ENCODE assay signal across 29 mouse cellular contexts in the genomic region with DNA sequence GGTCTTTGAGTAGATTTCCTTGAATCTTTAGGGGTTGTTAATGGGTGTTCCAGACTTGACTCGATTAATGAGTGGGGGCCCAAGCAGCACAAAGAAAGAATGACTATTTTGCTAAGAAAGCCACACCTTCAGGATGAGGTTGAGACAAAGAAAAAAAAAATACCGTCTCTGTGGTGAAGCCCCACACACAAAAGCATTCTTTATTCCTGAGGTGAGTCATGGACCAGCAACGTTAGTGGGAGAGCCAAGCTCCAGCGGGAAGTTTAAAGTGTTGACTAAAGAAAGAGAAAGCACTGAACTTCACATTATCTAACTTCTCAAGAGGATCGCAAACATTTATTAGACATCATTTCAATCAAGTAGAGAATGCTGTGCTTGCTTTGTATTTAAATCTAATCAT. TPM values are rescaled to one million over a fixed set of nuclear protein-coding genes. Genes with fewer than 3 reads are reported as not detected.
DNase-seq lines count a peak whose midpoint lies in the region; ATAC-seq and TF ChIP-seq lines count a peak whose summit lies in the region.
"Had no signal": no experiment of that assay in that cellular context is flagged by ENCODE, and none has a peak within 500 bp of the region (broad histone marks: within the 10 kb centered on the region; RNA-seq: fewer than 3 reads in every experiment).

No protein-coding gene starts in this region.

- in situ Hi-C loops in ES-E14 (cut with MboI; ENCODE audit: low sequenced_read_pairs in 2 of 2, unreplicated experiment in 2 of 2), result no loop called here

- H3K79me2 ChIP-seq in myocyte (ENCODE audit: control insufficient read depth, insufficient read depth), result no peaks in the 10 kb centered on the region

- no peak for DNase-seq in lung, adult 2 months
- DNase-seq in ES-E14 (ENCODE audit: low read depth, low spot score), result no peak
- DNase-seq in spleen, postnatal 36 days (ENCODE audit: low spot score in 2 of 2), result no peak
- DNase-seq: adrenal gland, postnatal 10 days; cerebellum, adult 2 months; cerebellum, postnatal 36 days; forebrain, postnatal 0 days; gastrocnemius, postnatal 25 days; heart, adult 2 months; heart, postnatal 4 days; kidney, adult 2 months; kidney, postnatal 10 days; left cerebral cortex, postnatal 4 days; thymus, postnatal 14 days had no signal

- no peaks in the 10 kb centered on the region for H3K36me3 ChIP-seq in lung, embryonic 15.5 days
- H3K36me3 ChIP-seq in ES-E14 (ENCODE audit: control insufficient read depth, insufficient read depth, low read length, poor library complexity, severe bottlenecking) (no peaks in the 10 kb centered on the region), myocyte (ENCODE audit: control insufficient read depth, insufficient read depth) (no peaks in the 10 kb centered on the region)
- no peaks in the 10 kb centered on the region for H3K36me3 ChIP-seq in hindbrain, embryonic 13.5 days
- H3K36me3 ChIP-seq: hindbrain, embryonic 15.5 days; limb, embryonic 15.5 days had no signal

- ATAC-seq in lung, embryonic 15.5 days (ENCODE audit: borderline replicate concordance, extremely low read depth, low FRiP score, low TSS enrichment), result no peak
- ATAC-seq in hindbrain, embryonic 13.5 days (ENCODE audit: low FRiP score), result no peak
- ATAC-seq: forebrain, postnatal 0 days had no signal

- no peak for TF ChIP-seq POLR2A in lung, adult 2 months (IDR thresholded peaks at IDR 0.05; ENCODE audit: borderline replicate concordance, extremely low read depth, low read depth, low read length)
- no peak for TF ChIP-seq POLR2A in embryonic fibroblast, embryonic 13.5 days (IDR thresholded peaks at IDR 0.05; ENCODE audit: low read depth, low read length)
- TF ChIP-seq POLR2A in myocyte (IDR thresholded peaks at IDR 0.05; ENCODE audit: insufficient read length, low read depth), result no peak

- H3ac ChIP-seq in myocyte (ENCODE audit: control insufficient read depth, insufficient read length), result no peak overlapping the region

- H3K27ac ChIP-seq in lung, embryonic 15.5 days, result peak overlapping the region; percentile 80
- H3K27ac ChIP-seq in ES-E14 (ENCODE audit: insufficient read depth, low read depth, low read length, poor library complexity, severe bottlenecking), result no peak overlapping the region
- H3K27ac ChIP-seq in embryonic fibroblast, embryonic 13.5 days (ENCODE audit: insufficient read depth, low read length), result peak overlapping the region; percentile 98
- no peak overlapping the region for H3K27ac ChIP-seq in hindbrain, embryonic 13.5 days
- H3K27ac ChIP-seq: heart, adult 2 months; hindbrain, embryonic 15.5 days; limb, embryonic 15.5 days; liver, embryonic 14.5 days had no signal

- H3K4me1 ChIP-seq in lung, embryonic 15.5 days, result no peaks in the 10 kb centered on the region
- H3K4me1 ChIP-seq in lung, adult 2 months (ENCODE audit: control insufficient read depth, insufficient read depth, low read length), result no peaks in the 10 kb centered on the region
- no peaks in the 10 kb centered on the region for H3K4me1 ChIP-seq in ES-E14 (ENCODE audit: control insufficient read depth in 2 of 2, insufficient read depth in 2 of 2, low read length in 2 of 2, poor library complexity in 1 of 2)
- peaks cover 7% of the 10 kb centered on the region for H3K4me1 ChIP-seq in embryonic fibroblast, embryonic 13.5 days (ENCODE audit: control insufficient read depth, insufficient read depth, low read length)
- H3K4me1 ChIP-seq in hindbrain, embryonic 13.5 days (replicated peaks), result no peaks in the 10 kb centered on the region
- H3K4me1 ChIP-seq: hindbrain, embryonic 15.5 days had no signal

- 44% methylated on average over 5 of the region's 5 CpGs for WGBS in lung, embryonic 15.5 days
- WGBS in lung, adult 2 months, result 52% methylated on average over 5 of the region's 5 CpGs
- 69% methylated on average over 5 of the region's 5 CpGs for WGBS in hindbrain, embryonic 13.5 days

- TF ChIP-seq CTCF in lung, adult 2 months (IDR thresholded peaks at IDR 0.05; ENCODE audit: insufficient read depth, low read length), result no peak
- TF ChIP-seq CTCF in embryonic fibroblast, embryonic 13.5 days (IDR thresholded peaks at IDR 0.05; ENCODE audit: borderline replicate concordance, insufficient read depth, low read length), result no peak

- no peak overlapping the region for H3K9ac ChIP-seq in lung, embryonic 15.5 days
- H3K9ac ChIP-seq in ES-E14 (ENCODE audit: insufficient read depth, low read depth, low read length, poor library complexity, severe bottlenecking), result no peak overlapping the region
- no peak overlapping the region for H3K9ac ChIP-seq in hindbrain, embryonic 13.5 days
- H3K9ac ChIP-seq: forebrain, postnatal 0 days; hindbrain, embryonic 15.5 days; limb, embryonic 15.5 days; liver, embryonic 14.5 days had no signal

- no peaks in the 10 kb centered on the region for H3K27me3 ChIP-seq in lung, embryonic 15.5 days
- H3K27me3 ChIP-seq in myocyte (ENCODE audit: control insufficient read depth, insufficient read depth, insufficient read length), result no peaks in the 10 kb centered on the region
- no peaks in the 10 kb centered on the region for H3K27me3 ChIP-seq in hindbrain, embryonic 13.5 days
- H3K27me3 ChIP-seq: hindbrain, embryonic 15.5 days; limb, embryonic 15.5 days had no signal

- H3K4me2 ChIP-seq in lung, embryonic 15.5 days, result no peak overlapping the region
- H3K4me2 ChIP-seq in myocyte (ENCODE audit: low read depth), result peak overlapping the region; percentile 70
- H3K4me2 ChIP-seq in hindbrain, embryonic 13.5 days, result no peak overlapping the region
- H3K4me2 ChIP-seq: hindbrain, embryonic 15.5 days; limb, embryonic 15.5 days; midbrain, embryonic 11.5 days had no signal

- no peak overlapping the region for H3K4me3 ChIP-seq in lung, embryonic 15.5 days
- H3K4me3 ChIP-seq in lung, adult 2 months (replicated peaks; ENCODE audit: extremely low read depth, low read depth, low read length), result no peak overlapping the region
- H3K4me3 ChIP-seq in ES-E14 (ENCODE audit: insufficient read depth in 1 of 2, low read depth in 1 of 2, low read length in 2 of 2, poor library complexity in 1 of 2, severe bottlenecking in 1 of 2) (no peak overlapping the region), myocyte (no peak overlapping the region)
- no peak overlapping the region for H3K4me3 ChIP-seq in embryonic fibroblast, embryonic 13.5 days (ENCODE audit: insufficient read depth, low read length)
- no peak overlapping the region for H3K4me3 ChIP-seq in hindbrain, embryonic 13.5 days
- H3K4me3 ChIP-seq: heart, adult 2 months; hindbrain, embryonic 15.5 days; limb, embryonic 15.5 days had no signal

- no peaks in the 10 kb centered on the region for H3K9me3 ChIP-seq in lung, embryonic 15.5 days
- no peaks in the 10 kb centered on the region for H3K9me3 ChIP-seq in ES-E14 (ENCODE audit: control insufficient read depth, insufficient read depth, low read depth, low read length)
- no peaks in the 10 kb centered on the region for H3K9me3 ChIP-seq in hindbrain, embryonic 13.5 days
- H3K9me3 ChIP-seq: hindbrain, embryonic 15.5 days; limb, embryonic 15.5 days had no signal

TF ChIP-seq in ES-E14, 5 proteins besides CTCF, POLR2A, EP300 and RAD21:
- TF ChIP-seq ZNF384 (IDR thresholded peaks at IDR 0.05; ENCODE audit: low read depth, low read length) (0 out of 2 replicates have a peak, but pooled peaks have one; percentile 54), ZC3H11A (IDR thresholded peaks at IDR 0.05; ENCODE audit: borderline replicate concordance, low read depth, low read length) (no peak)

TF ChIP-seq in myocyte, 11 proteins besides CTCF, POLR2A, EP300 and RAD21:
- TF ChIP-seq POLR2AphosphoS2 (IDR thresholded peaks at IDR 0.05; ENCODE audit: insufficient read length, low read depth) (no peak), REST (IDR thresholded peaks at IDR 0.05; ENCODE audit: insufficient read depth, insufficient read length) (no peak), MYOG (IDR thresholded peaks at IDR 0.05; ENCODE audit: control insufficient read depth in 1 of 3, insufficient read depth in 1 of 3, insufficient read length in 2 of 3, low read depth in 2 of 3) (no peak), MYOD1 (IDR thresholded peaks at IDR 0.05; ENCODE audit: control insufficient read depth in 1 of 3, insufficient read length in 2 of 3, low read depth in 2 of 3) (no peak), CEBPB (IDR thresholded peaks at IDR 0.05; ENCODE audit: insufficient read depth, poor library complexity, severe bottlenecking) (0 out of 2 replicates have a peak, but pooled peaks have one; percentile 33), E2F4 (IDR thresholded peaks at IDR 0.05; ENCODE audit: insufficient read depth) (peak; percentile 90), USF1 (IDR thresholded peaks at IDR 0.05; ENCODE audit: low read depth) (no peak)

RNA-seq across cellular contexts. Expression of a gene that starts 24.2 kb away (rescaled TPM):
- polyA plus RNA-seq in lung, embryonic 15.5 days (2015; fragmentation: Nextera tagmentation; extraction: Ambion mirVana), result 0.15 and 0.29 TPM in 2 replicates
- 0.11 TPM in 1 of 2 replicates, not detected in the other for polyA plus RNA-seq in lung, adult 2 months (2012; rRNA removed)
- 0.13 TPM in 1 of 2 replicates, not detected in the other for total RNA-seq in ES-E14 (2012; rRNA removed)
- polyA plus RNA-seq in embryonic fibroblast, embryonic 13.5 days (2011; ENCODE audit: insufficient read length, low read depth, missing spikeins), result 0.33 TPM in 1 of 2 replicates, not detected in the other
- polyA plus RNA-seq in myocyte (2012; fragmentation: generic; extraction: Trizol), result 5.0 TPM
- polyA plus RNA-seq in hindbrain, embryonic 13.5 days (2015; fragmentation: Nextera tagmentation; extraction: Ambion mirVana), result not detected in 2 replicates
- total RNA-seq: adrenal gland, postnatal 10 days; gastrocnemius, postnatal 25 days; heart, postnatal 4 days; layer of hippocampus, adult 18-20 months; layer of hippocampus, postnatal 14 days; left cerebral cortex, postnatal 4 days; midbrain, postnatal 0 days; neutrophil, adult 5-6 weeks had no signal
- polyA plus RNA-seq: forebrain, embryonic 11.5 days; hindbrain, embryonic 15.5 days; intestine, embryonic 14.5 days; kidney, adult 2 months; limb, embryonic 15.5 days; midbrain, embryonic 11.5 days; small intestine, adult 2 months had no signal

Comparison
In these comparisons a context has a peak if more than half of its experiments do, and no peak if none do; other contexts are left out.
1. H3K27ac ChIP-seq: peak in lung, embryonic 15.5 days (single experiment) and embryonic fibroblast, embryonic 13.5 days (single experiment); none in ES-E14 (single experiment) and hindbrain, embryonic 13.5 days (single experiment).